Mouse (Mus musculus): ENCODE results near the gene Ccna1. TPM values are rescaled to one million over a fixed set of nuclear protein-coding genes. Genes with fewer than 3 reads are reported as not detected.

Ccna1 gene
- polyA plus RNA-seq, 1 experiment from 2014 or later, result 0.32 TPM

DNA sequence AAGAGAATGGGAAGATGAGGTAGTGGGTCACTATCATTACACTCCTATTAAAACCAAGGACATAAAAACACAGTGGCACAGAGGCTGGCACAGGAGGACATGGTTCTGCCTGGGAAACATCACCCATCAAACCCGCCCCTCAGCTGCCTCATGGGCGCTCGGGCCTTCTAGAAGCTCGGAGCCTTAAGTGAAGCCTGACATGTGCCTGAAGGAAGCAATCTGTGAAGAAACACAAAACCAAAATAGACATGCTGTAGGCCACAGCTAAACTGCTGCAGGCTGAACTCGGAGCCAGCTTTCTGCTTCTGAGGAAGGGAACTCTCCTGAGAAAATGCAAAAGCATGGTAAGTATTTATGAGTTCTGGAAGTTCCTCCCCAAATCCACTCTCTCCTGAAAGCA is 31.6 kb upstream of the Ccna1 start:
- Histone ChIP-seq H3K4me2 (replicated peaks; ENCODE audit: low read depth) (no peak overlapping the region), H3K36me3 (ENCODE audit: control insufficient read depth, insufficient read depth, low read length) (no peaks in the 10 kb centered on the region), H3K9ac (ENCODE audit: low read length) (no peak overlapping the region), H3K9me3 (ENCODE audit: control insufficient read depth, low read length) (no peaks in the 10 kb centered on the region), H3K27ac (replicated peaks) (no peak overlapping the region), H3K27me3 (ENCODE audit: control insufficient read depth, insufficient read depth, low read length) (no peaks in the 10 kb centered on the region), H3K4me3 (ENCODE audit: low read depth, low read length) (no peak overlapping the region), H3K4me1 (replicated peaks; ENCODE audit: control insufficient read depth, insufficient read depth) (no peaks in the 10 kb centered on the region)
- WGBS, result 86% methylated on average over 5 of the region's 5 CpGs
- no peak for TF ChIP-seq EP300 (optimal IDR thresholded peaks at IDR 0.05)
- TF ChIP-seq CTCF (IDR thresholded peaks at IDR 0.05; ENCODE audit: low read depth), result no peak
- ATAC-seq (ENCODE audit: low FRiP score, low TSS enrichment) (no peak), DNase-seq (ENCODE audit: low spot score) (no peak)

DNA sequence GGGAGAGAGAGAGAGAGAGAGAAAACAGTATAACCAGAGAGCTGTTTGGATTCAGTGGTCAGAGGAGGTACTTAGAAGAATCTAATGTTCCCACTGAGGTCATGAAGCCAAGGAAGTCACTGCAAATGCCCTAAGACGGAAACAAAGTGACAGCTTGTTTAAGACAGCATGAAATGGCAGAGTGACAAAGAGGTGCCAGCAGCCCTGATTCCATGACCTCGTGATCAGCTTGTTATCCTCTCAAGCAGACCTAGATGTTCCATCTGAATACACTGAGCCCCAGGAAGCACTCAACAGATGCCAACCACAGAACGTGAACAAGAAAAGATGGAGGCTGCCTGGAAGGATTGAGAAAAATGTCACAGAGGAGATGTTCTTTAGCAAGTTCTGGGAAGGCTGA is 30.4 kb upstream of the Ccna1 start:
- no peaks in the 10 kb centered on the region for H3K4me1 ChIP-seq (replicated peaks; ENCODE audit: control insufficient read depth, insufficient read depth)
- H3K9ac ChIP-seq (ENCODE audit: low read length), result no peak overlapping the region
- H3K4me2 ChIP-seq (replicated peaks; ENCODE audit: low read depth), result no peak overlapping the region
- no peaks in the 10 kb centered on the region for H3K36me3 ChIP-seq (ENCODE audit: control insufficient read depth, insufficient read depth, low read length)
- TF ChIP-seq CTCF (IDR thresholded peaks at IDR 0.05; ENCODE audit: low read depth), result no peak
- TF ChIP-seq EP300 (optimal IDR thresholded peaks at IDR 0.05), result no peak
- H3K9me3 ChIP-seq (ENCODE audit: control insufficient read depth, low read length), result no peaks in the 10 kb centered on the region
- no peak overlapping the region for H3K4me3 ChIP-seq (ENCODE audit: low read depth, low read length)
- no peak for ATAC-seq (ENCODE audit: low FRiP score, low TSS enrichment)
- 59% methylated on average over 3 of the region's 3 CpGs for WGBS
- H3K27me3 ChIP-seq (ENCODE audit: control insufficient read depth, insufficient read depth, low read length), result no peaks in the 10 kb centered on the region
- H3K27ac ChIP-seq (replicated peaks), result no peak overlapping the region
- DNase-seq (ENCODE audit: low spot score), result no peak

DNA sequence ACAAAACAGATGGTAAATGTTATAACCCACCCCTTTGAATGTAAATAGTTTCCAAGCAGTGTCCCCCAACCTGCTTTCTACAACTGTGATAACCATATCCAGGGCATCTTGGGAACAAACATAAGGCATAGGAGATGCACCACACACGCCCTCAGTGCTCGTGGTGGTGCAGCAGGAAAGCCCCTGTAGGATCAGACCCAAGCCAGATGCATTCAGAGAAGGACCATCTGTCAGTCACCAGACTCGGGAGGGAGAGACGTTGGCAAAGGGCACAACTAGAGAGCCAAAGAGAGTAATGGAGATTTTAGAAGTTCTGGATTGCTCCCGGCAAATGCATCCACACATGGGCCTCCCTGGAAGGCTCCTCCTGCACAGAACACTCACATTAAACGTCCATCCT is 29.5 kb upstream of the Ccna1 start:
- no peaks in the 10 kb centered on the region for H3K4me1 ChIP-seq (replicated peaks; ENCODE audit: control insufficient read depth, insufficient read depth)
- H3K9ac ChIP-seq (ENCODE audit: low read length), result no peak overlapping the region
- ATAC-seq (ENCODE audit: low FRiP score, low TSS enrichment) (no peak), DNase-seq (ENCODE audit: low spot score) (no peak)
- no peak for TF ChIP-seq EP300 (optimal IDR thresholded peaks at IDR 0.05)
- no peak for TF ChIP-seq CTCF (IDR thresholded peaks at IDR 0.05; ENCODE audit: low read depth)
- no peaks in the 10 kb centered on the region for H3K27me3 ChIP-seq (ENCODE audit: control insufficient read depth, insufficient read depth, low read length)
- H3K4me3 ChIP-seq (ENCODE audit: low read depth, low read length), result no peak overlapping the region
- H3K36me3 ChIP-seq (ENCODE audit: control insufficient read depth, insufficient read depth, low read length), result no peaks in the 10 kb centered on the region
- no peak overlapping the region for H3K27ac ChIP-seq (replicated peaks)
- H3K4me2 ChIP-seq (replicated peaks; ENCODE audit: low read depth), result no peak overlapping the region
- no peaks in the 10 kb centered on the region for H3K9me3 ChIP-seq (ENCODE audit: control insufficient read depth, low read length)
- WGBS, result 53% methylated on average over 6 of the region's 6 CpGs

GRCm38 (mm10) chr3:55080055-55080454 is 24.8 kb upstream of the Ccna1 start:
- H3K4me1 ChIP-seq (replicated peaks; ENCODE audit: control insufficient read depth, insufficient read depth), result no peaks in the 10 kb centered on the region
- WGBS, result 14% methylated on average over 6 of the region's 6 CpGs
- TF ChIP-seq CTCF (IDR thresholded peaks at IDR 0.05; ENCODE audit: low read depth) (peak; percentile 98), EP300 (optimal IDR thresholded peaks at IDR 0.05) (no peak)
- DNase-seq (ENCODE audit: low spot score), result peak; percentile 69
- no peaks in the 10 kb centered on the region for H3K27me3 ChIP-seq (ENCODE audit: control insufficient read depth, insufficient read depth, low read length)
- H3K4me2 ChIP-seq (replicated peaks; ENCODE audit: low read depth), result no peak overlapping the region
- ATAC-seq (ENCODE audit: low FRiP score, low TSS enrichment), result peak; percentile 83
- H3K36me3 ChIP-seq (ENCODE audit: control insufficient read depth, insufficient read depth, low read length), result no peaks in the 10 kb centered on the region
- no peak overlapping the region for H3K9ac ChIP-seq (ENCODE audit: low read length)
- H3K4me3 ChIP-seq (ENCODE audit: low read depth, low read length), result no peak overlapping the region
- H3K9me3 ChIP-seq (ENCODE audit: control insufficient read depth, low read length), result no peaks in the 10 kb centered on the region
- no peak overlapping the region for H3K27ac ChIP-seq (replicated peaks)

- Histone ChIP-seq H3K9me3 (ENCODE audit: control insufficient read depth, low read length) (no peaks in the 10 kb centered on the region), H3K27ac (replicated peaks) (no peak overlapping the region), H3K4me3 (ENCODE audit: low read depth, low read length) (no peak overlapping the region), H3K36me3 (ENCODE audit: control insufficient read depth, insufficient read depth, low read length) (no peaks in the 10 kb centered on the region), H3K9ac (ENCODE audit: low read length) (no peak overlapping the region), H3K4me2 (replicated peaks; ENCODE audit: low read depth) (no peak overlapping the region), H3K4me1 (replicated peaks; ENCODE audit: control insufficient read depth, insufficient read depth) (no peaks in the 10 kb centered on the region), H3K27me3 (ENCODE audit: control insufficient read depth, insufficient read depth, low read length) (no peaks in the 10 kb centered on the region)
- 73% methylated on average over 8 of the region's 8 CpGs for WGBS
- ATAC-seq (ENCODE audit: low FRiP score, low TSS enrichment) (no peak), DNase-seq (ENCODE audit: low spot score) (no peak)
- TF ChIP-seq CTCF (IDR thresholded peaks at IDR 0.05; ENCODE audit: low read depth) (no peak), EP300 (optimal IDR thresholded peaks at IDR 0.05) (no peak)
These were observed 24.3 kb upstream of the Ccna1 start for GRCm38 (mm10) chr3:55079619-55080018.

GRCm38 (mm10) chr3:55078233-55078632 is 22.9 kb upstream of the Ccna1 start:
- Histone ChIP-seq H3K27ac (replicated peaks) (no peak overlapping the region), H3K9me3 (ENCODE audit: control insufficient read depth, low read length) (no peaks in the 10 kb centered on the region), H3K4me3 (ENCODE audit: low read depth, low read length) (no peak overlapping the region), H3K4me2 (replicated peaks; ENCODE audit: low read depth) (no peak overlapping the region), H3K27me3 (ENCODE audit: control insufficient read depth, insufficient read depth, low read length) (no peaks in the 10 kb centered on the region), H3K36me3 (ENCODE audit: control insufficient read depth, insufficient read depth, low read length) (no peaks in the 10 kb centered on the region), H3K4me1 (replicated peaks; ENCODE audit: control insufficient read depth, insufficient read depth) (no peaks in the 10 kb centered on the region), H3K9ac (ENCODE audit: low read length) (no peak overlapping the region)
- DNase-seq (ENCODE audit: low spot score), result no peak
- no peak for ATAC-seq (ENCODE audit: low FRiP score, low TSS enrichment)
- TF ChIP-seq EP300 (optimal IDR thresholded peaks at IDR 0.05), result no peak
- no peak for TF ChIP-seq CTCF (IDR thresholded peaks at IDR 0.05; ENCODE audit: low read depth)
- 65% methylated on average over 6 of the region's 6 CpGs for WGBS
